Mouse (Mus musculus): ENCODE measurements at regions not wholly inside any gene's neighbourhood (a gene's known extent, or its start where the extent isn't known, plus 50 kb on each side); places are given as distances from the start of the nearest gene placed in this dataset.

- ATAC-seq (replicated peaks; ENCODE audit: low read depth, poor library complexity, severe bottlenecking): no peak
Observed at GRCm38 (mm10) chr17:84032441-84032840, 155.3 kb downstream of the Zfp36l2 start.

GRCm38 (mm10) chr17:84031833-84032232 lies 155.9 kb downstream of the Zfp36l2 start:
- ATAC-seq (replicated peaks; ENCODE audit: low read depth, poor library complexity, severe bottlenecking): no peak

GRCm38 (mm10) chr17:84031381-84031780 lies 156.4 kb downstream of the Zfp36l2 start:
- no peak for ATAC-seq (replicated peaks; ENCODE audit: low read depth, poor library complexity, severe bottlenecking)

GRCm38 (mm10) chr17:84030699-84031098 lies 157.0 kb downstream of the Zfp36l2 start:
- no peak for ATAC-seq (replicated peaks; ENCODE audit: low read depth, poor library complexity, severe bottlenecking)

- ATAC-seq (replicated peaks; ENCODE audit: low read depth, poor library complexity, severe bottlenecking): peak; percentile 91
Observed at GRCm38 (mm10) chr17:84028157-84028970, 159.4 kb downstream of the Zfp36l2 start.

- ATAC-seq (replicated peaks; ENCODE audit: low read depth, poor library complexity, severe bottlenecking): no peak
Observed at GRCm38 (mm10) chr17:84027275-84027674, 160.5 kb downstream of the Zfp36l2 start.

- ATAC-seq (replicated peaks; ENCODE audit: low read depth, poor library complexity, severe bottlenecking): no peak
Observed at GRCm38 (mm10) chr17:84026110-84026509, 161.6 kb downstream of the Zfp36l2 start.

GRCm38 (mm10) chr17:84022358-84022757 lies 165.4 kb downstream of the Zfp36l2 start:
- ATAC-seq (replicated peaks; ENCODE audit: low read depth, poor library complexity, severe bottlenecking): 0 out of 2 replicates have a peak, but pooled peaks have one; percentile 42

- no peak for ATAC-seq (replicated peaks; ENCODE audit: low read depth, poor library complexity, severe bottlenecking)
Observed at GRCm38 (mm10) chr17:84018817-84019216, 168.9 kb downstream of the Zfp36l2 start.

GRCm38 (mm10) chr17:84017891-84018290 lies 169.9 kb downstream of the Zfp36l2 start:
- no peak for ATAC-seq (replicated peaks; ENCODE audit: low read depth, poor library complexity, severe bottlenecking)

GRCm38 (mm10) chr17:84014287-84015039 lies 166.7 kb upstream of the Haao start:
- ATAC-seq (replicated peaks; ENCODE audit: low read depth, poor library complexity, severe bottlenecking): peak; percentile 34; the same call in 1 of the 2 replicates

- no peak for ATAC-seq (replicated peaks; ENCODE audit: low read depth, poor library complexity, severe bottlenecking)
Observed at GRCm38 (mm10) chr17:84010492-84011060, 162.8 kb upstream of the Haao start.

GRCm38 (mm10) chr17:84009966-84010365 lies 162.2 kb upstream of the Haao start:
- no peak for ATAC-seq (replicated peaks; ENCODE audit: low read depth, poor library complexity, severe bottlenecking)

- no peak for ATAC-seq (replicated peaks; ENCODE audit: low read depth, poor library complexity, severe bottlenecking)
Observed at GRCm38 (mm10) chr17:84009194-84009593, 161.4 kb upstream of the Haao start.

- no peak for ATAC-seq (replicated peaks; ENCODE audit: low read depth, poor library complexity, severe bottlenecking)
Observed at GRCm38 (mm10) chr17:84008682-84009052, 160.9 kb upstream of the Haao start.

GRCm38 (mm10) chr17:84008035-84008681 lies 160.4 kb upstream of the Haao start:
- no peak for ATAC-seq (replicated peaks; ENCODE audit: low read depth, poor library complexity, severe bottlenecking)

- peak; percentile 75 for ATAC-seq (replicated peaks; ENCODE audit: low read depth, poor library complexity, severe bottlenecking)
Observed at GRCm38 (mm10) chr17:84006748-84007147, 159.0 kb upstream of the Haao start.

GRCm38 (mm10) chr17:84004237-84004636 lies 156.5 kb upstream of the Haao start:
- peak; percentile 67 for ATAC-seq (replicated peaks; ENCODE audit: low read depth, poor library complexity, severe bottlenecking)

- peak; percentile 27 for ATAC-seq (replicated peaks; ENCODE audit: low read depth, poor library complexity, severe bottlenecking)
Observed at GRCm38 (mm10) chr17:84003489-84004234, 155.9 kb upstream of the Haao start.

GRCm38 (mm10) chr17:84002939-84003338 lies 155.2 kb upstream of the Haao start:
- no peak for ATAC-seq (replicated peaks; ENCODE audit: low read depth, poor library complexity, severe bottlenecking)

Measured in common myeloid progenitor, adult 5-6 weeks (primary cell).